Comparison of ENCODE assay signal across 28 mouse cellular contexts in genomic region chr13:21024831-21025230, GRCm38 (mm10). TPM values are rescaled to one million over a fixed set of nuclear protein-coding genes. Genes with fewer than 3 reads are reported as not detected.
"Had no signal": no experiment of that assay in that cellular context is flagged by ENCODE, and none has a peak within 500 bp of the region (broad histone marks: within the 10 kb centered on the region; RNA-seq: fewer than 3 reads in every experiment).

No protein-coding gene starts in this region.

- DNase-seq: kidney, adult 8-10 months; kidney, postnatal 10 days; kidney, postnatal 36 days; layer of hippocampus, postnatal 36 days; lung, adult 18-20 months; lung, postnatal 10 days; lung, postnatal 36 days; right cerebral cortex, postnatal 25 days; spleen, adult 18-20 months; thymus, postnatal 25 days had no signal

RNA-seq across cellular contexts. Expression of gene Olfr1370, which starts 49.9 kb away (rescaled TPM):
- total RNA-seq: layer of hippocampus, adult 8-10 months; layer of hippocampus, postnatal 10 days; layer of hippocampus, postnatal 36 days; left cerebral cortex, adult 2 months; left cerebral cortex, postnatal 10 days; left cerebral cortex, postnatal 36 days had no signal
- polyA plus RNA-seq: kidney, embryonic 15.5 days; limb, embryonic 11.5 days; limb, embryonic 14.5 days; liver, embryonic 11.5 days; liver, embryonic 14.5 days; lung, embryonic 15.5 days; midbrain, embryonic 10.5 days; midbrain, embryonic 13.5 days; midbrain, embryonic 16.5 days; myocyte; neural tube, embryonic 13.5 days; stomach, embryonic 15.5 days; thymus, postnatal 0 days had no signal
